Mouse (Mus musculus): ENCODE data around the gene Fscn2. TPM values are rescaled to one million over a fixed set of nuclear protein-coding genes. Genes with fewer than 3 reads are reported as not detected.
"Not testable (repeated sequence)": the region's sequence is repeated elsewhere in the genome, so short reads cannot be mapped to it uniquely, and the experiment has no call there.

Fscn2 gene
- polyA plus RNA-seq, 1 experiment from 2014 or later: 0.31 TPM

DNA sequence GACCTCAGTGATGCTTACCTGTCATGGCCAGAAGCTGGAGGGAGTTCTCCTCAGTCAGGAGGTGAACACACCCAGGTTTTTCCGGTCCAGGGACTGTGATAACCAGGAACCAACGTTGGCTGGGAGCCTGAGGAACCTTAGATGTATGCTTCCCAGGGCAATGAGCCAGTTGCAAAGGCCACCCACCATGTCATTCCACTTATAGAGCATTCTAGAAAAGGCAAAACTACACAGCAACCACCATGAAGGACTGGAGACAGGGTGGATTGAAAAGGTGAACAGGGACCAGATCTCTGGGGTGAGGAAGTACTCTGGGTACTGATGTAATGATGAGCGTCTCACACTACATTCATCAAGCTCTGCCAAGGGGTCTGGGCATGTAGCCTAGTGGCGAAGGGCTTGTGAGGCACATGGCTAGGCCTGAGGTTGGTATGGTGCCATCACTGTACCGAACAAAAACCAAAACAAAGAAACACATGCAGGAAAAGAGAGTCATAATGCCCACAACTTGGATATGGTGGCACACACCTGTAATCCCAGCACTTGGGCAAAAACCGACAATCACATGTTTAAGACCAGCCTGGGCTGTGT lies 25.8 kb upstream of the Fscn2 start:
- H3K27me3 ChIP-seq (replicated peaks): no peaks in the 10 kb centered on the region
- H3K4me3 ChIP-seq: no peak overlapping the region
- H3K4me1 ChIP-seq: no peaks in the 10 kb centered on the region
- H3K36me3 ChIP-seq: no peaks in the 10 kb centered on the region
- no peak for ATAC-seq (ENCODE audit: extremely low read depth, insufficient number of reproducible peaks, low FRiP score, low TSS enrichment)
- 0 out of 2 replicates have a peak, but pooled peaks cover 4% of the 10 kb centered on the region for H3K9me3 ChIP-seq
- H3K4me2 ChIP-seq: no peak overlapping the region
- no peak overlapping the region for H3K9ac ChIP-seq
- no peak overlapping the region for H3K27ac ChIP-seq (replicated peaks)
- 71% methylated on average over 6 of the region's 6 CpGs for WGBS

DNA sequence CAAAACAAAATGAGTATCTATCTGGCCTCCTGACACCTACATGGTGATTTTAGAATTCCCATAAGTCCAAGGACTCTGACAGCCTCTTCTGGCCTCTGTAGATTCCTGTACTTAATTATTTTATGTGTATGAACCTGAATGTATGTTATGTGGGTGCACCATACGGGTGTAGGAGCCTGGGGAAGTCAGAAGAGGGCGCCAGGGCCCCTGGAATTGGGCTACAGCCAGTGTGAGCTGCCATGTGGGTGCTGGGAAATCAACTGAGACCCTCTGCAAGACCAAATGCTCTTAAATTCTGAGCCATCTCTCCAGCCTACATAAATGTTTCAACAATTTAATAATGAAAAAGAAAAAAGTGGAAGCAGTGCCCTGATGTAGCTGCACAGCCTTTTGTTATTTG lies 23.9 kb upstream of the Fscn2 start:
- Histone ChIP-seq H3K36me3 (no peaks in the 10 kb centered on the region), H3K27ac (replicated peaks) (no peak overlapping the region), H3K4me1 (no peaks in the 10 kb centered on the region), H3K4me2 (no peak overlapping the region), H3K27me3 (replicated peaks) (no peaks in the 10 kb centered on the region), H3K9me3 (no peaks in the 10 kb centered on the region), H3K9ac (no peak overlapping the region), H3K4me3 (no peak overlapping the region)
- 32% methylated on average over 2 of the region's 2 CpGs for WGBS
- no peak for ATAC-seq (ENCODE audit: extremely low read depth, insufficient number of reproducible peaks, low FRiP score, low TSS enrichment)

- no peaks in the 10 kb centered on the region for H3K36me3 ChIP-seq
- H3K4me1 ChIP-seq: no peaks in the 10 kb centered on the region
- H3K27me3 ChIP-seq (replicated peaks): no peaks in the 10 kb centered on the region
- no peak overlapping the region for H3K9ac ChIP-seq
- ATAC-seq (ENCODE audit: extremely low read depth, insufficient number of reproducible peaks, low FRiP score, low TSS enrichment): no peak
- H3K27ac ChIP-seq (replicated peaks): no peak overlapping the region
- no peak overlapping the region for H3K4me2 ChIP-seq
- no peaks in the 10 kb centered on the region for H3K9me3 ChIP-seq
- WGBS: 66% methylated on average over 3 of the region's 3 CpGs
- no peak overlapping the region for H3K4me3 ChIP-seq
Observed at GRCm38 (mm10) chr11:120338786-120339185, 22.5 kb upstream of the Fscn2 start.

- H3K36me3 ChIP-seq: peaks cover 5% of the 10 kb centered on the region
- no peak overlapping the region for H3K27ac ChIP-seq (replicated peaks)
- H3K4me3 ChIP-seq: no peak overlapping the region
- no peak overlapping the region for H3K4me2 ChIP-seq
- no peak overlapping the region for H3K9ac ChIP-seq
- WGBS: 81% methylated on average over 10 of the region's 10 CpGs
- no peaks in the 10 kb centered on the region for H3K9me3 ChIP-seq
- no peak for ATAC-seq (ENCODE audit: extremely low read depth, insufficient number of reproducible peaks, low FRiP score, low TSS enrichment)
- H3K27me3 ChIP-seq (replicated peaks): no peaks in the 10 kb centered on the region
- peaks cover under 1% of the 10 kb centered on the region; the same call in 1 of the 2 replicates for H3K4me1 ChIP-seq
Observed at GRCm38 (mm10) chr11:120339978-120340513, 21.3 kb upstream of the Fscn2 start.

GRCm38 (mm10) chr11:120341661-120342060 lies 19.7 kb upstream of the Fscn2 start:
- H3K4me2 ChIP-seq: no peak overlapping the region
- H3K9me3 ChIP-seq: no peaks in the 10 kb centered on the region
- H3K9ac ChIP-seq: no peak overlapping the region
- H3K27me3 ChIP-seq (replicated peaks): no peaks in the 10 kb centered on the region
- peaks cover 15% of the 10 kb centered on the region for H3K36me3 ChIP-seq
- no peak for ATAC-seq (ENCODE audit: extremely low read depth, insufficient number of reproducible peaks, low FRiP score, low TSS enrichment)
- no peak overlapping the region for H3K27ac ChIP-seq (replicated peaks)
- H3K4me3 ChIP-seq: no peak overlapping the region
- H3K4me1 ChIP-seq: peaks cover 5% of the 10 kb centered on the region
- WGBS: 80% methylated on average over 4 of the region's 4 CpGs

GRCm38 (mm10) chr11:120342656-120343160 lies 18.6 kb upstream of the Fscn2 start:
- no peak overlapping the region for H3K27ac ChIP-seq (replicated peaks)
- no peak for ATAC-seq (ENCODE audit: extremely low read depth, insufficient number of reproducible peaks, low FRiP score, low TSS enrichment)
- no peaks in the 10 kb centered on the region for H3K9me3 ChIP-seq
- H3K4me2 ChIP-seq: no peak overlapping the region
- H3K36me3 ChIP-seq: peaks cover 21% of the 10 kb centered on the region
- 89% methylated on average over 5 of the region's 5 CpGs for WGBS
- H3K9ac ChIP-seq: no peak overlapping the region
- H3K4me3 ChIP-seq: no peak overlapping the region
- H3K4me1 ChIP-seq: peaks cover 5% of the 10 kb centered on the region
- no peaks in the 10 kb centered on the region for H3K27me3 ChIP-seq (replicated peaks)

- H3K4me1 ChIP-seq: peaks cover 5% of the 10 kb centered on the region
- peaks cover 21% of the 10 kb centered on the region for H3K36me3 ChIP-seq
- no peak overlapping the region for H3K4me3 ChIP-seq
- H3K27ac ChIP-seq (replicated peaks): peak overlapping the region; percentile 79
- no peak for ATAC-seq (ENCODE audit: extremely low read depth, insufficient number of reproducible peaks, low FRiP score, low TSS enrichment)
- H3K4me2 ChIP-seq: no peak overlapping the region
- WGBS: 49% methylated on average over 5 of the region's 5 CpGs
- H3K9ac ChIP-seq: no peak overlapping the region
- no peaks in the 10 kb centered on the region for H3K9me3 ChIP-seq
- no peaks in the 10 kb centered on the region for H3K27me3 ChIP-seq (replicated peaks)
Observed at GRCm38 (mm10) chr11:120343519-120344309, 17.6 kb upstream of the Fscn2 start.

- Histone ChIP-seq H3K4me3 (peak overlapping the region; percentile 45; the same call in 1 of the 2 replicates), H3K4me2 (no peak overlapping the region; the same call in 1 of the 2 replicates), H3K27me3 (replicated peaks) (no peaks in the 10 kb centered on the region), H3K9ac (no peak overlapping the region), H3K9me3 (no peaks in the 10 kb centered on the region), H3K36me3 (peaks cover 21% of the 10 kb centered on the region), H3K27ac (replicated peaks) (peak overlapping the region; percentile 79), H3K4me1 (peaks cover 6% of the 10 kb centered on the region)
- 57% methylated on average over 5 of the region's 5 CpGs for WGBS
- no peak for ATAC-seq (ENCODE audit: extremely low read depth, insufficient number of reproducible peaks, low FRiP score, low TSS enrichment)
Observed at GRCm38 (mm10) chr11:120344310-120344920, 16.9 kb upstream of the Fscn2 start.

DNA sequence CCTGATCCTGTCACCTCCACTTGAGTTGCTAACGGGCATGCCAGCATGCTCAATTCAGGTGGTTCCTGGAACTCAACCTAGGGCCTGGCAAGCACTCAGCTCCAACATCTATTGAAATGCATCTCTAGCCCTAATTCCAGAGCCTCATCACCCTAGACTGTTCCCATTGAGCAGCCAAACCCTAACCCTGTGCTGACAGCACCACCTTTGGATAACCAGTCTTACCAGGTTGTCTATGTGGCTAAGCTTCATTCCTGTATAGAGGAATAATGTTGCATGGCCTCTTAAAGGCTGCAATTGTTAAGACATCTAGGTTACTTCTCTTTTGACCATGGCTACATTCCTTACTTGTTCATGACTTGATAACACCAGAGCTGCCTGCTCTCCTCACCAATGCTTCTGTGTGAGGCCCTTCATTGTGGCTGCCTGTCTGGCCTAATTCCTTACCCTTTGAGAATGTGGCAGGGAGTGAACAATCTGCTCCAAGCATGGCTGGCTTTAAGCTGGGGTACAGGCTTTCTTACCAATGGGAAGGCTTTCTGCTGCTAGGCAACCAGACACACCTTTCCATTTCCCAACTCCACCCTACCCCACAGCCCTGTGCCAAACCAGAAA lies 16.2 kb upstream of the Fscn2 start:
- H3K4me1 ChIP-seq: peaks cover 8% of the 10 kb centered on the region
- H3K4me2 ChIP-seq: peak overlapping the region; percentile 68
- peaks cover 21% of the 10 kb centered on the region for H3K36me3 ChIP-seq
- ATAC-seq (ENCODE audit: extremely low read depth, insufficient number of reproducible peaks, low FRiP score, low TSS enrichment): no peak
- H3K9me3 ChIP-seq: no peaks in the 10 kb centered on the region
- H3K27ac ChIP-seq (replicated peaks): peak overlapping the region; percentile 79
- peak overlapping the region; percentile 45 for H3K4me3 ChIP-seq
- WGBS: 16% methylated on average over 1 of the region's 1 CpGs
- peak overlapping the region; percentile 81 for H3K9ac ChIP-seq
- no peaks in the 10 kb centered on the region for H3K27me3 ChIP-seq (replicated peaks)

DNA sequence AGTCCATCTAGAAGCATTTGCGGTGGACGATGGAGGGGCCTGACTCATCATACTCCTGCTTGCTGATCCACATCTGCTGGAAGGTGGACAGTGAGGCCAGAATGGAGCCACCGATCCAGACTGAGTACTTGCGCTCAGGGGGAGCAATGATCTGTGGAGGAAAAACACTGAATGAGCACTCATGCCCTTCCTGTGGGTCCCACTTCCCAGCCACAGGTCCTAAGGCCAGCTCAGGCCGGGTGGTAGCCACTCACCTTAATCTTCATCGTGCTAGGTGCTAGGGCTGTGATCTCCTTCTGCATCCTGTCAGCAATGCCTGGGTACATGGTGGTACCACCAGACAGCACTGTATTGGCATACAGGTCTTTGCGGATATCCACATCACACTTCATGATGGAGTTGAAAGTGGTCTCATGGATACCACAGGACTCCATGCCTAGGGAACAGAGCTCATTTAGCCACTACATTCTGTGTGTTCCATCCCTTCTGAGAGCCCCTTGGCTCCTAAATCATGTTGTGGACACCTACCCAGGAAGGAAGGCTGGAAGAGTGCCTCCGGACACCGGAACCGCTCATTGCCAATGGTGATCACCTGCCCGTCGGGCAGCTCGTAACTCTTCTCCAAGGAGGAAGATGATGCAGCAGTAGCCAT lies 14.8 kb upstream of the Fscn2 start:
- peak overlapping the region; percentile 70 for H3K27ac ChIP-seq (replicated peaks)
- WGBS: 33% methylated on average over 11 of the region's 13 CpGs
- peaks cover 19% of the 10 kb centered on the region for H3K4me1 ChIP-seq

More for the DNA sequence above, 14.8 kb upstream of the Fscn2 start:
- peak overlapping the region; percentile 63 for H3K4me3 ChIP-seq
- not testable (repeated sequence) for H3K27me3 ChIP-seq (replicated peaks); ATAC-seq (ENCODE audit: extremely low read depth, insufficient number of reproducible peaks, low FRiP score, low TSS enrichment); H3K9me3 ChIP-seq
- H3K36me3 ChIP-seq: peaks cover 25% of the 10 kb centered on the region
- peak overlapping the region; percentile 89 for H3K9ac ChIP-seq
- H3K4me2 ChIP-seq: peak overlapping the region; percentile 76

All from heart, embryonic 13.5 days (tissue).